Mouse (Mus musculus) lung, embryonic 14.5 days (tissue): ENCODE measurements around the gene Tuba3a. TPM values are rescaled to one million over a fixed set of nuclear protein-coding genes. Genes with fewer than 3 reads are reported as not detected.

Experiments used
- ATAC-seq: fragments of 200-750 bp; cut with Nextera tagmentation; 2 replicates; pipeline ENCODE4 v1.8.0; 2017; ENCODE audit warnings: mild to moderate bottlenecking, moderate TSS enrichment, moderate library complexity; ENCODE audit not compliant: insufficient read depth
- DNase-seq: peaks from one replicate; pipeline ENCODE4 v3.0.0-alpha.2; 2015
- H3K27ac ChIP-seq: fragments of 300-500 bp; sonication (generic); 2 replicates; pipeline ENCODE4 v1.5.1; 2014; ENCODE audit warnings: low read depth, mild to moderate bottlenecking, moderate library complexity
- H3K27me3 ChIP-seq: fragments of 300-500 bp; sonication (generic); 2 replicates; pipeline ENCODE4 v1.6.1; 2014; ENCODE audit warnings: low read length, control low read depth; ENCODE audit not compliant: insufficient read depth
- H3K36me3 ChIP-seq: fragments of 300-500 bp; sonication (generic); 2 replicates; pipeline ENCODE4 v1.6.1; 2014; ENCODE audit warnings: control low read depth; ENCODE audit not compliant: insufficient read depth
- H3K4me1 ChIP-seq: fragments of 300-500 bp; sonication (generic); 2 replicates; pipeline ENCODE4 v1.6.1; 2014; ENCODE audit warnings: antibody characterized with exemption, control low read depth; ENCODE audit not compliant: insufficient read depth
- H3K4me2 ChIP-seq: fragments of 300-500 bp; sonication (generic); 2 replicates; pipeline ENCODE4 v1.6.1; 2014; ENCODE audit warnings: mild to moderate bottlenecking
- H3K4me3 ChIP-seq: fragments of 300-500 bp; sonication (generic); 2 replicates; pipeline ENCODE4 v1.5.1; 2014; ENCODE audit warnings: low read depth, low read length
- H3K9ac ChIP-seq: fragments of 300-500 bp; sonication (generic); 2 replicates; pipeline ENCODE4 v1.6.1; 2014
- H3K9me3 ChIP-seq: fragments of 300-500 bp; sonication (generic); 2 replicates; pipeline ENCODE4 v1.6.1; 2016; ENCODE audit warnings: low read depth, low read length, control low read depth
- CTCF ChIP-seq: IDR thresholded peaks from 2 replicates; pipeline ENCODE4 v1.5.1; 2016; ENCODE audit warnings: antibody characterized with exemption, low read depth
- WGBS: fragments of 180-500 bp; shearing (Covaris S2); extraction: QIAGEN DNeasy Blood & Tissue Kit; methylation state at CpG from one replicate; pipeline ENCODE4 v1.1.7; 2014; 5-methylcytosine and 5-hydroxymethylcytosine counted together
- polyA plus RNA-seq: library from polyadenylated mRNA; unstranded; fragments of >200 nt; fragmentation: Nextera tagmentation; extraction: Ambion mirVana; gene quantifications from 2 replicates; pipeline ENCODE4 v1.2.1, GENCODE M21; 2014

Gene Tuba3a
- 0.24 and 0.32 TPM in 2 replicates for polyA plus RNA-seq

GRCm38 (mm10) chr6:125285890-125286289 lies at the start of gene Tuba3a:
Gene Tuba3a, minus strand, starts transcription at chr6:125286042.
- H3K27ac ChIP-seq, result no peak within 1 kb of the TSS
- no peak within 1 kb of the TSS for H3K4me3 ChIP-seq
- no peak within 1 kb of the TSS for H3K4me2 ChIP-seq
- H3K4me1 ChIP-seq, result no peaks in the 10 kb centered on the region
- H3K27me3 ChIP-seq, result no peaks in the 10 kb centered on the region
- WGBS, result 93% methylated on average over 22 of the region's 22 CpGs
- DNase-seq, result no peak
- no peak within 1 kb of the TSS for H3K9ac ChIP-seq
- ATAC-seq, result no peak; the same call in 1 of the 2 replicates
- TF ChIP-seq CTCF, result no peak
- H3K9me3 ChIP-seq, result no peaks in the 10 kb centered on the region
- H3K36me3 ChIP-seq, result no peaks in the 10 kb centered on the region

- no peak overlapping the region for H3K4me3 ChIP-seq
- 71% methylated on average over 2 of the region's 2 CpGs for WGBS
- H3K36me3 ChIP-seq, result no peaks in the 10 kb centered on the region
- H3K27ac ChIP-seq, result no peak overlapping the region
- DNase-seq (peak; percentile 24), ATAC-seq (no peak)
- no peaks in the 10 kb centered on the region for H3K9me3 ChIP-seq
- H3K9ac ChIP-seq, result no peak overlapping the region
- no peaks in the 10 kb centered on the region for H3K27me3 ChIP-seq
- H3K4me1 ChIP-seq, result peaks cover 8% of the 10 kb centered on the region; the same call in 1 of the 2 replicates
- H3K4me2 ChIP-seq, result no peak overlapping the region
- TF ChIP-seq CTCF, result no peak
These were observed 48.5 kb upstream of the Tuba3a start for GRCm38 (mm10) chr6:125334356-125334755.

DNA sequence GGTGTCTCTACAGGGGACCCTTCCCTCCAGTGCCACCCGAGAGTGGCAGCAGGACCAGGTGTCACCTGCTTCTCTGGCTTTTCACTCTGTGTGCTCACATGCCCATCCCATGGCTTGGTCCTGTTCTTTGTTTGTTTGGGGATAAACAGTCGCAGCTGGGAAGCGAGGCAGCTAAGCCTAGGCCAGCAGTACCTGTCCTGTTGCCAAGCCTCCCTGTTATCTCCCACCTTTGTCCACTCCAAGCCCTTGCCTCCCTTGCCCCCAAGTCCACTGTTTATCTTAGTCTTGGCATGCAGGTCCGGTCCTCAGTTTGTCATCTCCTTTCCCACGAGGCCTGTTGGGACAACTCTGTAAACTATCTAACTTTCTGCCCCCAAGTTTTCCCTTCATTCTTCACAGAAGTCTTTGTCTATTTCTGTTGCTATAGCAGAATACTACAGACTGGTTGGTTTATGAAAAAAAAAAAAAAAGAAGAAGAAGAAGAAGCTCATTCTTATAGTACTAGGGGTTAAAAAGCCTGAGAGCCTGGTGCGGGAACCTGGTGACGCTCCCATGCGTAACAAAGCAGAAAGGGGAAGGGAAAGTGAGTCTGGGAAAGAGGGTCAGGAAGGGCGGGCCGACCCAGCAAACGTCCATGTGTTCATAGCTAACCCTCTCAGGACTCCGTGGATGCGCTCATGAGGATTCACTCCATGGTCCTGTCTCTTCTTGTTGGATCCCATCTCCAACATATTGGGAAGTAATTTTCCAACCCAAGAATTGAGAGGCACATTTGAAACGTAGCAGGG lies 47.5 kb upstream of the Tuba3a start:
- H3K27ac ChIP-seq, result no peak overlapping the region
- H3K36me3 ChIP-seq, result no peaks in the 10 kb centered on the region
- TF ChIP-seq CTCF, result no peak
- no peaks in the 10 kb centered on the region for H3K27me3 ChIP-seq
- H3K9me3 ChIP-seq, result no peaks in the 10 kb centered on the region
- peaks cover 8% of the 10 kb centered on the region; the same call in 1 of the 2 replicates for H3K4me1 ChIP-seq
- H3K4me3 ChIP-seq, result no peak overlapping the region
- H3K9ac ChIP-seq, result no peak overlapping the region
- no peak overlapping the region for H3K4me2 ChIP-seq
- DNase-seq, result no peak
- ATAC-seq, result no peak
- WGBS, result 66% methylated on average over 14 of the region's 14 CpGs

GRCm38 (mm10) chr6:125330626-125331326 lies 44.9 kb upstream of the Tuba3a start:
- peak overlapping the region; percentile 54 for H3K27ac ChIP-seq
- DNase-seq (peak; percentile 96), ATAC-seq (peak; percentile 94)
- WGBS, result 2% methylated on average over 39 of the region's 39 CpGs
- peaks cover 8% of the 10 kb centered on the region; the same call in 1 of the 2 replicates for H3K4me1 ChIP-seq
- no peaks in the 10 kb centered on the region for H3K36me3 ChIP-seq
- peak overlapping the region; percentile 83 for H3K4me2 ChIP-seq
- TF ChIP-seq CTCF, result no peak
- H3K9ac ChIP-seq, result peak overlapping the region; percentile 57
- H3K9me3 ChIP-seq, result no peaks in the 10 kb centered on the region
- peak overlapping the region; percentile 54 for H3K4me3 ChIP-seq
- no peaks in the 10 kb centered on the region for H3K27me3 ChIP-seq

DNA sequence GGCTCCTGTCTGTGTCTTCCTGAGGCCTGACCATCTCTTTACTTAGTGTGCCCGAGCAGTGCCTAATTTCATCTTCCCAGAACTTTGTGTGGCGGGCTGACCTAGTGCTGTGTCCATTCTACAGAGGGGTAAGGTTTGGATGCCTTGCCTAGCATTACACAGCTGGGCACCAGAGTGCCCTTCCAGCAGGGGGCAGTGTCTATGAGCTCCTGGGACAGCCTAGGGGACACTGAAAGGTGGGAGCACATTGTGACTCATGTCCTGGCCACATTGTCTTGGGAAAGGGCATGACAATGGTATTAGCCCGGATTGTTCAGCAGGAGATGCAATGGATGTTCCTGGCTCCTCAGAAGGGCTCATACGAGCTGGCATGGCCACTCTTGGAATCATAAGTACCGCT lies 42.4 kb upstream of the Tuba3a start:
- H3K9me3 ChIP-seq, result no peaks in the 10 kb centered on the region
- no peak overlapping the region for H3K4me3 ChIP-seq
- H3K27me3 ChIP-seq, result no peaks in the 10 kb centered on the region
- H3K36me3 ChIP-seq, result no peaks in the 10 kb centered on the region
- no peak overlapping the region for H3K27ac ChIP-seq
- WGBS, result 79% methylated on average over 5 of the region's 5 CpGs
- TF ChIP-seq CTCF, result peak; percentile 58
- DNase-seq, result no peak
- no peak overlapping the region for H3K4me2 ChIP-seq
- no peak for ATAC-seq
- H3K9ac ChIP-seq, result no peak overlapping the region
- peaks cover 12% of the 10 kb centered on the region for H3K4me1 ChIP-seq

DNA sequence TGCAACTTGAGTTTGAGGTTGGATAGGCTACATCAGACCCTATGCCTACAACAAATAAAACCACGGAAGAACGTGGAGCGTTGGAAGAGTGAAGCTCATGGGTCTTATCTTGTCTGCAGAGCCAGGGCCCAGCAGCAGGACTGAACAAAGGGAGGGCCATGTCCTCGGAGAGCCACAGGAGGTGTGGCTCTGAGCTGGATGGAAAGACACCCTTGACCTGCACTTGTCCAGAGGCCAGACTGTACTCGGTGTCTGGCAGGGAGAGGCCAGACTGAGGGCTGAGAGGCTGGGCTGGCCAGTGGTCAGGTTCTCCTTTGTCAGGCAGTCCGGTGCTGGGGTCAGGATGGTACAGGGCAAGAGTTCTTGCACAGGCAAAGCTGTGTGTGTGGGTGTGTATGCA lies 39.5 kb upstream of the Tuba3a start:
- Histone ChIP-seq H3K36me3 (no peaks in the 10 kb centered on the region), H3K27ac (no peak overlapping the region), H3K9me3 (no peaks in the 10 kb centered on the region), H3K4me1 (peaks cover 11% of the 10 kb centered on the region), H3K9ac (no peak overlapping the region), H3K4me3 (no peak overlapping the region), H3K4me2 (no peak overlapping the region), H3K27me3 (peaks cover 21% of the 10 kb centered on the region)
- TF ChIP-seq CTCF, result no peak
- 40% methylated on average over 6 of the region's 6 CpGs for WGBS
- DNase-seq (no peak), ATAC-seq (no peak)

GRCm38 (mm10) chr6:125323547-125323946 lies 37.7 kb upstream of the Tuba3a start:
- Histone ChIP-seq H3K9me3 (no peaks in the 10 kb centered on the region), H3K4me3 (no peak overlapping the region), H3K4me1 (peaks cover 8% of the 10 kb centered on the region; the same call in 1 of the 2 replicates), H3K36me3 (no peaks in the 10 kb centered on the region), H3K27ac (no peak overlapping the region), H3K27me3 (peaks cover 24% of the 10 kb centered on the region), H3K9ac (no peak overlapping the region; the same call in 1 of the 2 replicates), H3K4me2 (no peak overlapping the region)
- ATAC-seq (no peak), DNase-seq (no peak)
- WGBS, result 43% methylated on average over 6 of the region's 6 CpGs
- no peak for TF ChIP-seq CTCF
